Mouse (Mus musculus): ENCODE measurements around the gene Rcan1.
"Not testable (repeated sequence)": the region's sequence is repeated elsewhere in the genome, so short reads cannot be mapped to it uniquely, and the experiment has no call there.

Gene Rcan1

DNA sequence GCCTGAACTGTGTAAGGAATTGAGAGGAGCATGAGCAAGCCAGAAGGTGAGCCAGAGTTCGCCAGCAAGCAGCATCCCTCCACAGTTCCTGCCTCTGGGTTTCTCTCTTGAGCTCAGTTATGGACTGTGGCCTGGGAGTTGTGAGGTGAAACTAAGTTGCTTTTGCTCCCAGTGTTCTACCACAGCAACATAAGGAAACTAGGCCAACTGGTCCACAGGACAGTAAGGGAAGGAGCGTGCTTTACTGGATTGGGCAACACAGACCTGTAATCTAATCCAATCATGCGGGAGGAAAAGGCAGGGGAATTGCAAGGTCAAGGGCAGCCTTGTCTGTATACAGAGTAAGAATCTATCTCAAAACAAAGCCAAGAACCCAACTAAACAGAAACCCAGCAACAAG lies 37.5 kb downstream of the Rcan1 start:
- DNase-seq (ENCODE audit: low read depth), result no peak

DNA sequence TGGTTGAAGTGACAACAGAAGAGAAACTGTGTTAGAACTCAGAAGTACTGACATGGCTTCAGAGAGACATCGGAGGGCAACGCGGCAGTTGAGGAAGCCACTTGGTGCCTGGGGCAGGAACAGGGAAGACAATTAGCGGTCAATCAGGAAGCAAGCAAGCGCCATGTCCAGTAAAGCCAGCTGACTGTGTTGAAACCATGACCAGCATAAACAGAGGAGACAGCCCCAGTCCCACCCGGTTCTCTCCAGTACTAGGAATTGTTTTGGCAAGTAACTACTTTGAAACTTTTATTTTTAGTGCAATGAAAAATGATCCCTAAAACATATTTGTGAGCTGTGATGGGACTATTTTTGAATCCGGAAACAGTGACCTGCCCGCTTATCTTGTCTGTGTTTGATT lies 39.9 kb downstream of the Rcan1 start:
- no peak for DNase-seq (ENCODE audit: low read depth)

DNA sequence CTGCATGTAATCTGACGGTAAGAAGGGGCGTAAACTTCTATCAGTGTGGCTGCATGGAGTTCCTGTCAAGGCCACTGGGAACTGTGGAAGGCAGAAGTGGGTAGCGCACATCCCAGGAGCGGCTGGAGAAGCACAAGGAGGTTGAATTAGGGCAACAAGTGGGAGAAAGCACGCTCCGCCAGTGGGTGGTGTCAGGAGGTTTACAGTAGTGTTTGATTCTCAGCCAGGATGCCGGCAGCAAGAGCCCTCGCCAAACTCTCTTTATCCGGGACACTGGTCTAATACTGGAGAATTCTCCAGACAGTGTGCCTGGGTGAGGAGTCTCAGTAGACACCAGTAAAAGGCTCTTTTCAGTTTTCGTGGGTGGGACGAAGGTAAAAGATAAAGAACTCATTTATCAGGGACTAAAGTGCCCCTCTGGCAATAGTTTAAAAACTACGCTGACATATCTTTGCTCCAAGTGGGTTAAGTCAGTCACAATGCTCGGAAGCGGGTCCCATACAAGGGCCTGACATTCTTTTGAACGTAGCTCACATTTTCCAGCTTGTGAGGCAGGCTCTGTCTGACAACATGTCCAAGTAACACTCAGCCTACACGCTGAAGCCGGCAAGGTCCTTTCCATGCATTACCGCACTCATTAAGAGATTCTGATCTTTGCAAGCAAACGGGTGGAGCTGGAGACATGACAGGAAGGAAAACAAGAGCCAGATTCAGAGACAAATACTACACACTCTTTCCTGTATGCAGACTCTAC lies 42.3 kb downstream of the Rcan1 start:
- DNase-seq (ENCODE audit: low read depth), result no peak

DNA sequence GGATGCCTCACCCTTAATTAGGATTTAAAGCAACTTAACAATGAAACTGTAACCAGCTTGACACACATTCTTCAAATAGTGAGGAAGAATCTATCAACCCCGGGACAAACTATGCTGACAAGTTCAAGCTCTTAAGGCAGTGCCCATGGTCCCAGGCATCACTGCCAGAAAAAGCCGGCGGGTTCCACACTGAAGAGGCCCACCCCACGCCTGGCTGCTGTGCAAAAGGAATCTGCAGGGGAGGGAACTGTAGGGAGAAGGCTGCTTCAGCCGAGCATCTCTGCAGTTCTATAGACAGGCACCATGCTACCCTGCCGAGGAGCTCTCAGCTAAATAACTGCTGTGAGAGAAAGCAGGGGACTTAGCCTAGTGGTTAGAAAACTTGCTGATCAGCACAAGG lies 44.0 kb downstream of the Rcan1 start:
- no peak for DNase-seq (ENCODE audit: low read depth)

DNA sequence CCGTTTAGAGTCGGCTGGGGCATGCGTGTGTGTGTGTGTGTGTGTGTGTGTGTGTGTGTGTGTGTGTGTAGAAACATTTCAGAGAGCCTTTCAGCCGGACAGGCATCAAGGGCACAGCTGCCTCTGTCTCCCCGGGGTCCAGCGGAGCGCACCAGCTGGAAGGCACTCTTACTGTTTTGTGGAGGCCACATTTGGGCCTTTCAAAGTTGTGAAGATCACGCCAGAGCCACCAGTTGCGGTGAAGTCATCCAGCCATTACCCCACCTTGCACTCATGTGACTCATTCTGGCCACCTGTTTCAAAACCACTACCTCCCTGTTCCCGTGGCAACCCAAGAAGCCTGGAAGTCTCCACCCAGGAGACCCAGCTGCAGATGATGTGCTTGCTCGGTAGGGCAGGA lies 44.8 kb downstream of the Rcan1 start:
- no peak for DNase-seq (ENCODE audit: low read depth)

DNA sequence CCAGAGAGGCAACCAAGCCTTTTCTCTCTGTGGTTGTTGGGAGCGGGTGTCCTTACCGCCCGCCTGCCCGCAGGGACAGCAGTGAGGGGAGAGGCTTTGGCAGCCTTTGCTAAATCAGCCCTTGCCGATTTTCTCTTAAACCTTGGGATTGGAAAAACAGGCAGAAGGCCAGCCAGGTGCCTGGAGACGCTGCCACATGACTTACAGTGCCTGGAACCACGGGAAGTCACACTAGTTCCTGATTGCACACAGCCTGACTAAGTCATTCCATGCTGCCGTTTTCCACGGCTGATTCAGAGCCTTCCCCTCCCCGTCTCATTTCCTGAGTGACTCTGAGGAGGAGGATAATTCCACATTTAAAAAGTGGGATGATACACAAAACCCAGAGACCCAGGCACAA lies 47.3 kb downstream of the Rcan1 start:
- DNase-seq (ENCODE audit: low read depth), result no peak

DNA sequence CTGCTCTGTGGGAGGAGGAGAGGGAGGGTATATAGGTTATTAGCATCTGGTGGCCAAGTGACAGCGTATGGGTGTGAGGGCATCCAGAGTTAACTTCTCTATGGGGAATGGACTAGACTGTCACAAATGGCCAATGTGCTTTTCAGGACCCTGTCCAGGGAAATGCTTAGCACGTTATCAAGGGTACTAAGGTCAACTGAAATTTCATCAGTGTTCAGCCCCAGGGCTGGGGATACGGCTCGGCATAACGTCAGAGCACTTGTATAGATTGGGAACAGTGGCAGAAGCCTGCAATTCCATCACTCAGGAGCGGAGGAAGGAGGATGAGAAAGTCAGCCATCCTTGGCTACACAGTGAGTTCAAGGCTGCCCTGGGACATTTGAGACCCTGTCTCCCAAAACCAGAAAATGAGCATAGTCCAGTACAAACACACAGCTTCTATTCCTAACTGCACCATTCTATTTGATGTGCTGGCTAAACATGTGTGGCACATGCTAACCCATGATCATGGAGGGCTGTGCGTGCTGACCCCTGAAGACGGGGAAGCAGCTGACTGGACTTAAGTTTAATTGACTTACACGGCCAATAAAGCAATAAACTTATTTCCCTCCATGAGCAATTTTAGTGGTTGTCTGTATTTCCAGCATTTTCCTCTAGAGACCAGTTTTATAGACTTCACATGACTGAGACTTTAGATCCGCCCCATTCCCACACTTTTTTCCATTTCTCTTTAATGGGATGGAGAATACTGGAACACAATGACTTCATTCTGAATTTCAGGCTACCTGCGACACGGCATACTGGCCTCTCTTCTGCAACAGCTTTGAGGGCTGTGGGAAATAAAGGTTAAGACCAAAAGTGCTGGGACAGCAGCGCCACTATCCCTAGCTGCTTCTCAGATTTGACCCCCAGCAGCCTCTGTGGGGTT lies 48.0 kb downstream of the Rcan1 start:
- no peak for DNase-seq (ENCODE audit: low read depth)

DNA sequence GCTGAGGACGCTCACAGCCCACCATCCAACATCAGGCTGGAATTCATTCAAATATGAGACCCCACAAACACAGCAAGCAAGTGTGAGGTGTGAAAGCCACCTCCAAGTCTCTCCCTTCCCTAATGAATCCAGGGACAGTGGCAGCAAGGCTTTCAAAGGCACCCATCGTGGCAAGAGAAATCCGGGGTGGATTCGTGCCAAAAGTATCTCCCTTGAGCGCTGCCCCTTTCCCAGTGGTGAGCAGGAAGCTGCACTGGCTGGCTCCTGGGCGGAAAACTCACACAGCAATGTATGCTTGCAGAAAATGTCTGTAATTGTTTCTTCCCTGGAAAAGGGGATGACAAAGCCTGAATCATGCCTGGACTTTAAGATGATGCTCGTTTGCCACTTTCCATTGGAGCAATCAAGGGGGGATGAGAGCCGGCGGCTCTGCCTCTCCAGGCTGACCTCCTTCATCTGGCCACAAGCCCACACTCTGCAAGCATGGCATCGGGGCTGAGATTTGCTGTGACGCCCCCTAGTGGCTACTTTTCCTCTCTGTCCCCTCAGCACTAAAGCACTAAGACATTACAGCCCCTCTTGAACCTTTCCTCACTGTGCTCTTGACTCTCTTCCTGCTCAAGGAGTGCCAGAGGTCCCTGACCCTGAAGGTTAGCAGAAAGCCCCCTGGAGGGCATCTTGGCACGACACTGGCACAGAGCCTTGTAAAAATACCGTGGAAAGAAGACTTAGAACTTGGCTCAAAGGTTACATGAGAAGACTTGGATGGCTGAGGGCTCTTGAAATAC lies 49.3 kb downstream of the Rcan1 start:
- DNase-seq (ENCODE audit: low read depth), result no peak

DNA sequence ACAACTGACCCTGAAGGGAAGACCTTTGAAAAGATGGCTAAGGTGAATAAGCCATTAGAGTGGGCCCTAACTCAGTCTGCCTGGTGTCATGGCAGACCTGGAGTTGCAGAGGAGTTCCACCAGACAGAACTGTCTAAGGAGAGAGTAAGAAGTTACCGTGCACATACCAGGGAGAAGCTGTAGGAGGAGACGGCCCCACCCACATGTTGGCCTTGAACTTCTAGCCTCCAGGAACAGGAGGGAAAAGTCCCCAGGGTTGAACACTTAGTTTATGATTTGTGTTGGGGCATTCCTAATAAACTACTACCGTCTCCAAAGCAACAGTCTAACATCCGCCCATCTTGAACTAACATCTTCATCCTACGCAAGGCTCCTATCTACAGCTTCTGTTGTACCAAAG lies 50.0 kb downstream of the Rcan1 start:
- DNase-seq (ENCODE audit: low read depth), result no peak

DNA sequence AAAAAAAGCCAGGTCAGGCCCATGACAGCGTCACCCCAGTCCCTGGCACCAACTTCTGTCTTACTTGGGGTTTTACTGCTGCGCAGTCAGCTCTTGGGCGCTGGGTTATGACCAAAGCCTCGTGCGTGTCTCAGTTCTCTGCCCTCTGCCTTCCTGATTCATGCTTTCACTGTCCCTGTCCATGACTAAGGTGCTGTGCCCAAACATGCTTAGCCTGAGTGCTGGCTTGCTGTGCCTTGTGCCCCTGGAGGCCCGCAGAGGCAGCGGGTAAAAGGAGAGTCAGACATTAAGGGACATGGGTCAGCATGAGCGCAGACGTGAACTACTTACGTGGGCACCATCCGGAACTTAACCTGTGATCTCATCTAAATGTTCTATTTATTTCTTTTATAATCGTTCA lies 51.6 kb downstream of the Rcan1 start:
- no peak for DNase-seq (ENCODE audit: low read depth)

DNA sequence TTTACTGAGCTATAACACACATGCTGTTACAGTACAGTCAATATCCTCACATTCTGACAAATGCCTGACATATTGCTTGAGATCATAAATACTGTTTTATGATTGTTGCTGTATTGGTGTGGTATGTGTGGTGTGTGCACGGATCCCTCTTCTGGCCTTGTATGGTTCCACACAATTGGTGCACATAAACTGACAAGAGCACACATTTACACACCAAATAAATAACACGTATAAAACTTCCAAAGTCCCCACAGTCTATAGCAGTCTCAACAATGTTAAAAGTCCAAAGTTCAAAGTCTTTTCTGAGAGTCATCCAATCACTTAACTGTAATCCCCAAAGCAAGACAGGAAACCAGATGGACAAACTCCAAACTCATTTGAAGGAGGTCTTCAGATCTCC lies 53.4 kb downstream of the Rcan1 start:
- no peak for DNase-seq (ENCODE audit: low read depth)

DNA sequence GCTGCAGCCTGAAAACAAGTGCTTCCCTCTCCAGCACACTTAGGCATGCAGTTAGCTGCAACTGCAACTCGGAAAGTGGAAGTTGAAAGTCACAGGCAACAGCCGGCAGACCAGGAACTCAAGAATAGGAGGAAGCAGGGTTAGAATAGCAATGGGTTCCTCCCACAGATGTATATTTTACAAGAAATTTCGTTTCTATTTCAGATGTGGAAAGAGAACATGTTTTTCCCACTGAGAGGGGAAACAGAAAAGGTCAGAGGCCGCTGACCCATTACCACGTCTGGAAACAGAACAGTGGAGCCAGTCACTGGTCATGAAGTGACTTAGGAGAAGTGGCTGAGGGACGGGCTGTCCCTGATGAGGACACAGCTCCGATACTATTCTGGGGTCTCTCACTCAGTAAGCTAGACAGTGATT lies 55.0 kb downstream of the Rcan1 start:
- DNase-seq (ENCODE audit: low read depth), result peak; percentile 23

DNA sequence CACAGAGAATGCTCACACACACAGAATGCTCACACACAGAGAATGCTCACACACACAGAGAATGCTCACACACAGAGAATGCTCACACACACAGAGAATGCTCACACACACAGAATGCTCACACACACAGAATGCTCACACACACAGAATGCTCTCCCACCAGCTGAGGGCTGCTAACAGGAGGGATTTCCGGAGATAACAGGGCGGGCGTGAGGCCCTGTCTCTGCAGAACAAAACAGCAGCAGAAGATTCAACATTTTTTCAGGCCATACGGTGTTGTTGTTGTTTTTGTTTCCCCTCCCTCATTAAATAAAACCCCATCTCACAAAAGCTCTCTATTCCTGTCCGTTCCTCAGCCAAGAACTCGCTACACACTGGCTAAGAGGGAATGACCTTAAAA lies 55.6 kb downstream of the Rcan1 start:
- DNase-seq (ENCODE audit: low read depth), result not testable (repeated sequence)

DNA sequence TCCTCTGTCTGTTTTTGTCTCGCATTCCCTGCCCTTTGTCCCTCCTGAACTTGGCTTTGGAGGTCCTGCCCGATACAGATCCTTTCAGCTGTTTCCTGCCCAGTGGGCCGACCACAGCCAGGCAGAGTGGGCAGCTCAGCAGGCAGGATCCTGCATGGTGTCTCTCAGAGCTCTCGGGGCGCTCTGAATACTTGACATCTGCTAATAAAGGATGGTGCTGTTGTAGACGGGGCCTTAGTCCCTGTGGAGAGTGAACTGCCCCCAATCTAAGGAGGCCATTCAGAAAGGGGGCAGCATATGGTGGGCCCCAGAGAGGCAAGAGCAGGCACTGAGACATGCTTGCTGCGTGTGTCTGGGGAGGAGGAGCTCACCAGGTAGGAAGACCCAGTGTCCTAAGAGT lies 57.8 kb downstream of the Rcan1 start:
- DNase-seq (ENCODE audit: low read depth), result no peak

DNA sequence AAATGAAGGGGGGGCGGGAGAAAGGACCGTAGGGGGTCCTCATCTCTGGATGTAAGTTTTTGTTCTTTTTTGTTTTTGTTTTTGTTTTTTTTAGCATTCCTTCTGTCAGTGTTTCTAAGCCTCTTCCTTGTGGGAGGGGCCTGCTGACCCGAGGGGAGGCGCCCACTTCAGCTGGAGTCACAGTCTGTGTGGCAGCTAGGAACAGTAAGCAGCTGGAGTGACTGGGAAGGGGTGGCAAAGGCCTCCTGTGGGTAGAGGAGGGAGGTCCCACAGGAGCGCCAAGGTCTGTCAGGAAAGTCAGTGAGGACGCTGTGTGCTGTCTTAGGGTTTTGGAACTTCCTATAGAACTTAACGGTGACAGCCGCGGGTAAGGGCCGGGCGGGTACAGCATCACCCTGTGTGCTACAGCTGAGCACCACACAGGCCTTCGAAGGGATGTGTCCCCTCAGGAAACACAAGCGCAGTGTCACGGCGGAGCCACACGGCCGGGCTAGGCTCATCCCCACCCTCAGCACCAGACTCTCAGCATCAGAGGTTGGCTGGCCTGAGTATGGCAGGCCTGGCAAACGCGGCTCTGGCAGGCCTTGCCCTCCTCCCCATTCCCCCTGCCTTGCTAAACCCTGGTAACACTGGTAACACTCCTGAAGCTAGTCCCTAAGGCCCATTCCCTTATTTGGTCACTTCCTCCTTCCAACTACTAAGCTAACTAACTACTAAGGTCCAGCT lies 58.5 kb downstream of the Rcan1 start:
- DNase-seq (ENCODE audit: low read depth), result no peak

DNA sequence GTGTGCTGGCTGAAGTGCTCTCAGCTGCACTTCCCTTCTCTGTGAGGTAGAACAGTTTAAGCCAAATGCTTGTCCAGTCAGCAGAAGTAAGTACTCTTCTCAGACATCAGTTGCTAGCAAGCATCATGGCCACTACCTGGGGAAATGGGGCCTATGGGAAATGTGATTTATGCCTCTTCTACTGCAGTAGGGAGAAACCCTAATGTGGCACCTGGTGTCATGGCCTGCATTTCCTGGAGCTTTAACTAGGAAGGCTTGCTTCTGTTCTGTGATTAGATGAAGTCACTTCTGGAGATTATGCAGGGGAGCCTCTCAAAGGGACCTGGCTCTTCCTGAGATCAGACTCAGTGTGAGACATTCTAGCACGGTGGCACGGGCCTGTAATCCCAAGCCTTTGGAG lies 60.3 kb downstream of the Rcan1 start:
- DNase-seq (ENCODE audit: low read depth), result no peak

DNA sequence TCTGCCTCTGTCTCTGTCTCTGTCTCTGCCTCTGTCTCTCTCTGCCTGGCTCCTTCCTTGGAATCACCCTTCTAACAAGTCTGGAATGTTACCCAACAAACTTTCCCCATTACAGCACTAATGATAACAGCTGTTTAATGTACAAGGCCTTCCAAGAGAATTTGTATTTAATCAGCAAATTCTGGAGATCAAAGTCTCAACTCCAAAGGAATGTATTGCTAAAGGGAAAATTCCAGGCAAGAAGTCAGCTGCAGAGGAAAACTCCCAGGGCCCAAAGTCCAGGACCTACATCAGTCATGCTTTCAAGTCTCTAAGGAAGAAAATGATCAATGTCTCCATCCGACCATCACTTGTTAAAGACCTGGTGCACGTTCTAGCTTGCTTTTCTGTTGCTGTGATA lies 62.8 kb downstream of the Rcan1 start:
- DNase-seq (ENCODE audit: low read depth), result no peak

DNA sequence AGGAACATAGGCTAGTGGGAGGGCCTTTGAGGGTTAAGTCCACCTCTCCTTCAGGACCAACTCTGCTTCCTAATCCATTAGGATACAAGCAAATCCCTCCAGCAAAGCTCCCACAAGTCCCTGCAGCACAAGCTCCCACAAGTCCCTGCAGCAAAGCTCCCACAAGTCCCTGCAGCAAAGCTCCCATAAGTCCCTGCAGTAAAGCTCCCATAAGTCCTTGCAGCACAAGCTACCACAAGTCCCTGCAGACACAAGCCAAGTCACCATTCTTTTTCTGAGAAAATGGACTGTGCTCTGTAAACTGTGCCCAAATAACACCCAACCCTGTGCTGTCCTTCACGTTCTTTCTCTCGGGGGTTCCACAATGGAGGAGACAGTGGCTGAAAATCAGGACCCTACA lies 66.5 kb downstream of the Rcan1 start:
- no peak for DNase-seq (ENCODE audit: low read depth)

DNA sequence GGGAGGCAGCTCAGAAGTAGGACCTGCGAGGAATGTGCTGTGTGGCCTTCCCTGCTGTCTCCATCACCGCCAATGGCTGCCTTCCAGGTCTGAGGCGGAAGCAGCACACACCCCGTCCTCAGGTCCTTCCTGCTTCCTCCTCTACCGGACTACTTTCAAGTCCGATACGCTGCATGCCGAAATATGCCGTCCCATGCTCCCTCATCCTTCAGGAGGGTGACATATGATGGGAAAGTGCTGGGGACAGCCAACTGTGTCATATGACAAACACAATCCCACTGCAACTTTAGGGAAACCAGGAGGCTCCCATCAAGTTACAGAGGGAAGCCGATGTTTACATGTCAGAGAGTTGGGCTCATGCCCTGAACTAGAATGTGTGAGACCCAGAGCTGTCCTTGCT lies 67.6 kb downstream of the Rcan1 start:
- no peak for DNase-seq (ENCODE audit: low read depth)

DNA sequence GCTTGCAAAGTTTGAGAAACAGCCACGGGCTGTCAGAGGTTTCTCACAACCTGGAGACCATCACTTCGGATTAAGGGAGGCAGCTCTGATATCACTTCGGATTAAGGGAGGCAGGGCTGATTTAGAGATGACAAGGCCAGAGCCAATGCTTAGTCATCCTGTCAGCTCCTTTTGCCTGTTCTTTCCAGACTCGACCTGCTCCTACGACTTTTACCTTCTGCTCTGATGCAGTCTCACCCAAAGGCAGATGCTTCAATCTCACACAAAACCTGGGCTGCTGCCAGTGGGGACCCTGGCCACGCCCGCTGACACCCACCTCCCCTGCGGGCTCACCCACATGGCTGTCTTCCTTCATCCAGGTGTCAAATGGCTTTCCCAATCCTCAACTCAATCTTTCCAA lies 68.5 kb downstream of the Rcan1 start:
- no peak for DNase-seq (ENCODE audit: low read depth)

DNA sequence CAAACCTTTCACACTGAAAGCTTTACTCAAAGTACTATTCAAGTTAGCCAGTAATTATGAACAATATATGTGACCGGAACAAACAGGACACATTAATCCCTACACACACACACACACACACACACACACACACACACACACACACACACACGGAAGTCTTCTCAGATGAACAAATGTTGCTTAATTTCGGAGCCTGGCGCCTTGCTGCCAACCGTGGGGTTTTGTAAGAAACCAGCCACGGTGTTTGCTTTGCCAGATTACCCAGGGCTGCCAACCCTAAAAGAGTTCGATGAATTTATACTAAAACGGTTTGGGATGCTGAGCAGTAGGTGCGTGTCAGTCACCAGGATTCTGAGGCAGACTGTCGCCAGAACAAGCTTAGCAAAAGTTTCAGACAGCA lies 69.5 kb downstream of the Rcan1 start:
- DNase-seq (ENCODE audit: low read depth), result no peak

Data from c-Kit-positive CD71-negative TER-119-negative erythroid progenitor cells, embryonic 14.5 days (primary cell).